Mouse (Mus musculus) kidney, adult 2 months (tissue): ENCODE data around the gene Nes.

Source experiments
- CTCF ChIP-seq: fragments of 200-500 bp; conservative IDR thresholded peaks from 2 replicates; pipeline ENCODE4 v1.5.1; 2011; ENCODE audit warnings: low read depth, mild to moderate bottlenecking, control low read depth, low read length, moderate library complexity, mixed read lengths; ENCODE audit not compliant: insufficient read depth, insufficient read length
- POLR2A ChIP-seq: fragments of 200-500 bp; IDR thresholded peaks from one replicate; pipeline ENCODE4 v1.6.1; 2011; ENCODE audit warnings: low read depth, low read length, control low read depth

DNA sequence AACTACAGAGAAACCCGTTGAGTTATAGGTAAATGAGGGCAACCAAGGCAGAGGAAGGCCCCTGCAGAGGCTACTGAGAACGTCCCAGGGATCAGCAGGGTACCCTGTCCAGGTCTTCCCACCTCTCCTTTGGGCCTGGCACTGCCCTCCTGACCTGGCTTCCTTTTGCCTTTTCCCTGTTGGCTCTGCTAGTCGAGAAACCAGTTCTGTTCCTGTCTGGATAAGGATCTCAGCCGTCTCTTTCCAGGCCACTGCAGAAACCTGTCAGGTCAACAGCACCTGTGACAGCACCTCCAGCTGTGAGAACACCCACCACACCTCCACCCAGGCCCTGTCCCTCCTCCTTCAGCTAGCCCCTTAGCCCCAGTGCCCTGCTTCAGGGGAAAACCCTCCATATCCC is 12.4 kb upstream of the Nes start:
- TF ChIP-seq POLR2A (no peak), CTCF (no peak)
